In genomic region chr9:31192378-31192777, GRCm38 (mm10) we compare ENCODE assay signal across 17 mouse cellular contexts.
"Had no signal": no experiment of that assay in that cellular context is flagged by ENCODE, and none has a peak within 500 bp of the region (broad histone marks: within the 10 kb centered on the region; RNA-seq: fewer than 3 reads in every experiment).

No protein-coding gene starts in this region.

- H3K27me3 ChIP-seq: neural tube, embryonic 12.5 days; neural tube, embryonic 13.5 days; neural tube, embryonic 15.5 days; stomach, embryonic 15.5 days had no signal

- H3K9ac ChIP-seq: neural tube, embryonic 12.5 days; neural tube, embryonic 13.5 days; neural tube, embryonic 15.5 days; stomach, embryonic 15.5 days had no signal

- H3K27ac ChIP-seq: neural tube, embryonic 12.5 days; neural tube, embryonic 13.5 days; neural tube, embryonic 15.5 days; stomach, embryonic 15.5 days; stomach, postnatal 0 days had no signal

- H3K4me3 ChIP-seq: neural tube, embryonic 12.5 days; neural tube, embryonic 13.5 days; neural tube, embryonic 15.5 days; stomach, embryonic 15.5 days had no signal

- H3K9me3 ChIP-seq: neural tube, embryonic 15.5 days; stomach, embryonic 15.5 days had no signal

- DNase-seq: retina, postnatal 1 day; right cerebral cortex, adult 18-20 months; right cerebral cortex, postnatal 14 days; right cerebral cortex, postnatal 25 days; right cerebral cortex, postnatal 4 days; spleen, adult 18-20 months; thymus, adult 18-20 months; thymus, adult 2 months; thymus, postnatal 14 days; thymus, postnatal 25 days; thymus, postnatal 36 days; thymus, postnatal 4 days had no signal

- H3K4me1 ChIP-seq: neural tube, embryonic 12.5 days had no signal

- H3K4me2 ChIP-seq: neural tube, embryonic 12.5 days; neural tube, embryonic 13.5 days; neural tube, embryonic 15.5 days; stomach, embryonic 15.5 days had no signal
